Mouse (Mus musculus) T-helper 2 cell (primary cell): Measurements from ENCODE around the gene Lbp.

Experiments
- in situ Hi-C: fragments of 300-600 bp; cut with MboI, MseI; formaldehyde crosslinking; loops from one replicate; pipeline ENCODE4 v1.15.1; 2025; ENCODE audit warnings: high pct_unique_total_duplicates

Lbp gene

GRCm38 (mm10) chr2:158305948-158306695 lies at the start of gene Lbp:
Lbp (plus strand) TSS chr2:158306493.
- in situ Hi-C loops: no loop called here

- in situ Hi-C loops: loop anchor here (5.0 kb wide), 1 partner anchor 40 kb away; no protein-coding TSS in a partner anchor
Measured at GRCm38 (mm10) chr2:158256894-158257293, 49.4 kb upstream of the Lbp start.

GRCm38 (mm10) chr2:158258005-158258418 lies 48.3 kb upstream of the Lbp start, which contains the start of gene Bpi:
Bpi (plus strand) TSS chr2:158258094.
- in situ Hi-C loops: loop anchor here (5.0 kb wide), 1 partner anchor 41 kb away; no protein-coding TSS in a partner anchor

- in situ Hi-C loops: loop anchor here (5.0 kb wide), 1 partner anchor 41 kb away; no protein-coding TSS in a partner anchor
Measured at GRCm38 (mm10) chr2:158258781-158259180, 47.5 kb upstream of the Lbp start.

GRCm38 (mm10) chr2:158259498-158259897 lies 46.8 kb upstream of the Lbp start:
- in situ Hi-C loops: loop anchor here (5.0 kb wide), 1 partner anchor 42 kb away; no protein-coding TSS in a partner anchor

- in situ Hi-C loops: no loop called here
Measured at GRCm38 (mm10) chr2:158264877-158265276, 41.4 kb upstream of the Lbp start.

- in situ Hi-C loops: no loop called here
Measured at GRCm38 (mm10) chr2:158270017-158270416, 36.3 kb upstream of the Lbp start.

GRCm38 (mm10) chr2:158273646-158274045 lies 32.6 kb upstream of the Lbp start:
- in situ Hi-C loops: no loop called here

- in situ Hi-C loops: no loop called here
Measured at GRCm38 (mm10) chr2:158275349-158275748, 30.9 kb upstream of the Lbp start.

GRCm38 (mm10) chr2:158275811-158276210 lies 30.5 kb upstream of the Lbp start:
- in situ Hi-C loops: no loop called here

- in situ Hi-C loops: no loop called here
Measured at GRCm38 (mm10) chr2:158276451-158276850, 29.8 kb upstream of the Lbp start.

GRCm38 (mm10) chr2:158276878-158277277 lies 29.4 kb upstream of the Lbp start:
- in situ Hi-C loops: no loop called here

- in situ Hi-C loops: loop anchor here (5.0 kb wide), 1 partner anchor 63 kb away; no protein-coding TSS in a partner anchor
Measured at GRCm38 (mm10) chr2:158279656-158280055, 26.6 kb upstream of the Lbp start.

GRCm38 (mm10) chr2:158281497-158282205 lies 24.6 kb upstream of the Lbp start:
- in situ Hi-C loops: loop anchor here (5.0 kb wide), 1 partner anchor 61 kb away; no protein-coding TSS in a partner anchor

- in situ Hi-C loops: loop anchor here (5.0 kb wide), 1 partner anchor 59 kb away; no protein-coding TSS in a partner anchor
Measured at GRCm38 (mm10) chr2:158283136-158283535, 23.2 kb upstream of the Lbp start.

- in situ Hi-C loops: loop anchor here (5.0 kb wide), 1 partner anchor 59 kb away; no protein-coding TSS in a partner anchor
Measured at GRCm38 (mm10) chr2:158283771-158284170, 22.5 kb upstream of the Lbp start.

GRCm38 (mm10) chr2:158284571-158284970 lies 21.7 kb upstream of the Lbp start:
- in situ Hi-C loops: loop anchor here (5.0 kb wide), 1 partner anchor 58 kb away; no protein-coding TSS in a partner anchor

GRCm38 (mm10) chr2:158285655-158286054 lies 20.6 kb upstream of the Lbp start:
- in situ Hi-C loops: no loop called here

GRCm38 (mm10) chr2:158295700-158296099 lies 10.6 kb upstream of the Lbp start:
- in situ Hi-C loops: no loop called here

- in situ Hi-C loops: no loop called here
Measured at GRCm38 (mm10) chr2:158299203-158299602, 7.1 kb upstream of the Lbp start.

- in situ Hi-C loops: no loop called here
Measured at GRCm38 (mm10) chr2:158299731-158300130, 6.6 kb upstream of the Lbp start.

GRCm38 (mm10) chr2:158302807-158303206 lies 3.5 kb upstream of the Lbp start:
- in situ Hi-C loops: no loop called here
